8 mouse cellular contexts compared by ENCODE assay signal in the genomic region with DNA sequence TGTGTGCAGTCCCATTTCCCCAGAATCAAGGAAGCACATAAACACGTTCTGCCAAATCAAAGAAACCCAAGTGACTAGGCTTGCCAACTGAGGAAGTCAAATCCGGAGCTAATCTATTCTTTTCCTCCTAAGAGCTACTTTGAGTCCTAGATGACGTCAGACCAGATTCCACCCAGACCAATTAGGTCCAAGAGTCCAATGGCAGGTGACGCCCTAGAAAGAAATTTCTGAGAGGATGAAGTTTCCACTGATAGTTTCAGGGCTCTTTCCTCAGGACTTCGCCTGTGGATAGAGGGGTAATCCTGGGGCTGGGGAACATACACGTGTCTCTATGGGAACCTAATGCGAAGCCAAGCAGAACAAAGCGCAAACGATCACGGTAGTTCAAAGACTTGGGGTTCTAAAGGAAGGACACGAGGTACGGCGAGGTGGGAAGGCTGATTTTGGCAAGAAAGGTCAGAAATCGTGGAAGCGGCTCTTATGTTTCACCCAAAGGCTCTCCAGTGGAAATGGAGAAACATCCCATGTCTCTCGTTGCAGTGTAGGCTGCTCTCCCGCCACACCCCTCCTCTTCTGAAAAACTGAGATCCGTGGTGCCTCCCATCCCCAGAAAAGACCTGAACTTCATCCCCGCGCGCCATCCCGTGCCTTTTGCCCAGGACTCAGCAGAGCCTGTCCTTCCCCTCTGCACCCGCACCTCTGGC. TPM values are rescaled to one million over a fixed set of nuclear protein-coding genes. Genes with fewer than 3 reads are reported as not detected.
A peak's percentile ranks its signal among the peaks of the same experiment; 100 is the strongest.
DNase-seq lines count a peak whose midpoint lies in the region; ATAC-seq lines count a peak whose summit lies in the region.

No protein-coding gene starts in this region.

- H3K9ac ChIP-seq in embryonic facial prominence, embryonic 11.5 days (replicated peaks; ENCODE audit: low read length) = peak overlapping the region; percentile 87
- H3K9ac ChIP-seq in midbrain, embryonic 14.5 days (replicated peaks; ENCODE audit: low read length) = peak overlapping the region; percentile 78

- H3K4me2 ChIP-seq in embryonic facial prominence, embryonic 11.5 days (ENCODE audit: low read depth, low read length) = peak overlapping the region; percentile 64
- H3K4me2 ChIP-seq in midbrain, embryonic 14.5 days (ENCODE audit: low read length) = peak overlapping the region; percentile 67

- DNase-seq in 3134 (ENCODE audit: extremely low read depth, insufficient read length, low spot score) = peak; percentile 55
- peak; percentile 68 for DNase-seq in CD4-positive helper T cell, adult 2 months (ENCODE audit: low read depth, low spot score)
- DNase-seq in embryonic facial prominence, embryonic 11.5 days (ENCODE audit: low spot score) = peak; percentile 75
- peak; percentile 29 for DNase-seq in heart, postnatal 25 days (ENCODE audit: low spot score)
- peak; percentile 29 to 54 for DNase-seq in kidney, postnatal 4 days
- peak; percentile 57 for DNase-seq in midbrain, embryonic 14.5 days
- no peak for DNase-seq in frontal cortex, postnatal 25 days (ENCODE audit: low spot score in 2 of 2)
- no peak for DNase-seq in spleen, postnatal 4 days (ENCODE audit: low spot score in 2 of 2)

- H3K27me3 ChIP-seq in embryonic facial prominence, embryonic 11.5 days (ENCODE audit: control insufficient read depth, insufficient read depth, low read length) = no peaks in the 10 kb centered on the region
- H3K27me3 ChIP-seq in midbrain, embryonic 14.5 days (ENCODE audit: control insufficient read depth, insufficient read depth, low read length) = no peaks in the 10 kb centered on the region

- peak overlapping the region; percentile 75 for H3K27ac ChIP-seq in embryonic facial prominence, embryonic 11.5 days (replicated peaks; ENCODE audit: low read depth, low read length)
- peak overlapping the region; percentile 86 for H3K27ac ChIP-seq in midbrain, embryonic 14.5 days (replicated peaks; ENCODE audit: low read depth, low read length)

- ATAC-seq in embryonic facial prominence, embryonic 11.5 days (replicated peaks; ENCODE audit: insufficient number of reproducible peaks, low FRiP score, low TSS enrichment, low read depth) = no peak; the same call in 1 of the 2 replicates
- ATAC-seq in midbrain, embryonic 14.5 days (ENCODE audit: low FRiP score, low TSS enrichment) = no peak; the same call in 1 of the 2 replicates

- intact Hi-C loops in heart, postnatal 25 days (cut with DNase I) = no loop called here

- no peaks in the 10 kb centered on the region for H3K9me3 ChIP-seq in embryonic facial prominence, embryonic 11.5 days (replicated peaks; ENCODE audit: control insufficient read depth, low read length)
- no peaks in the 10 kb centered on the region for H3K9me3 ChIP-seq in midbrain, embryonic 14.5 days (ENCODE audit: control insufficient read depth, low read length)

- H3K4me1 ChIP-seq in embryonic facial prominence, embryonic 11.5 days (ENCODE audit: control insufficient read depth, insufficient read depth, low read length) = no peaks in the 10 kb centered on the region; the same call in 1 of the 2 replicates
- peaks cover 22% of the 10 kb centered on the region for H3K4me1 ChIP-seq in midbrain, embryonic 14.5 days (ENCODE audit: control insufficient read depth, insufficient read depth, low read length)

- H3K36me3 ChIP-seq in embryonic facial prominence, embryonic 11.5 days (replicated peaks; ENCODE audit: control insufficient read depth, insufficient read depth, low read depth, low read length) = no peaks in the 10 kb centered on the region
- peaks cover 26% of the 10 kb centered on the region for H3K36me3 ChIP-seq in midbrain, embryonic 14.5 days (ENCODE audit: control insufficient read depth, insufficient read depth, low read length)

- WGBS in embryonic facial prominence, embryonic 11.5 days = under 1% methylated on average over 23 of the region's 23 CpGs
- under 1% methylated on average over 23 of the region's 23 CpGs for WGBS in midbrain, embryonic 14.5 days

- H3K4me3 ChIP-seq in embryonic facial prominence, embryonic 11.5 days (ENCODE audit: low read depth, low read length) = peak overlapping the region; percentile 83
- peak overlapping the region; percentile 78 for H3K4me3 ChIP-seq in midbrain, embryonic 14.5 days (replicated peaks; ENCODE audit: low read depth, low read length)

RNA-seq across cellular contexts. Expression of a gene that starts 0.6 kb away (rescaled TPM):
- polyA plus RNA-seq in embryonic facial prominence, embryonic 11.5 days (2014; fragmentation: Nextera tagmentation; extraction: Ambion mirVana) = 91.6 and 91.9 TPM in 2 replicates
- 10 to 100 TPM; 39.1 to 41.9 TPM for total RNA-seq in heart, postnatal 25 days (2021)
- 51.7 and 58.4 TPM in 2 replicates for polyA plus RNA-seq in midbrain, embryonic 14.5 days (2014; fragmentation: Nextera tagmentation; extraction: Ambion mirVana)

RNA-seq across cellular contexts. Expression of a gene that starts 0.6 kb away (rescaled TPM):
- polyA plus RNA-seq in embryonic facial prominence, embryonic 11.5 days (2014; fragmentation: Nextera tagmentation; extraction: Ambion mirVana) = 125 and 138 TPM in 2 replicates
- 10 to 100 TPM; 39.0 to 45.5 TPM for total RNA-seq in heart, postnatal 25 days (2021)
- 133 and 135 TPM in 2 replicates for polyA plus RNA-seq in midbrain, embryonic 14.5 days (2014; fragmentation: Nextera tagmentation; extraction: Ambion mirVana)

RNA-seq across cellular contexts. Expression of a gene that starts 15.0 kb away (rescaled TPM):
- 73.7 and 76.3 TPM in 2 replicates for polyA plus RNA-seq in embryonic facial prominence, embryonic 11.5 days (2014; fragmentation: Nextera tagmentation; extraction: Ambion mirVana)
- 1 to 10 TPM; 5.3 to 5.5 TPM for total RNA-seq in heart, postnatal 25 days (2021)
- 32.0 and 32.8 TPM in 2 replicates for polyA plus RNA-seq in midbrain, embryonic 14.5 days (2014; fragmentation: Nextera tagmentation; extraction: Ambion mirVana)

RNA-seq across cellular contexts. Expression of a gene that starts 23.5 kb away (rescaled TPM):
- 159 and 161 TPM in 2 replicates for polyA plus RNA-seq in embryonic facial prominence, embryonic 11.5 days (2014; fragmentation: Nextera tagmentation; extraction: Ambion mirVana)
- total RNA-seq in heart, postnatal 25 days (2021) = 100 to 1,000 TPM; 152 to 154 TPM
- polyA plus RNA-seq in midbrain, embryonic 14.5 days (2014; fragmentation: Nextera tagmentation; extraction: Ambion mirVana) = 165 and 171 TPM in 2 replicates

RNA-seq across cellular contexts. Expression of a gene that starts 23.6 kb away (rescaled TPM):
- 66.4 and 70.1 TPM in 2 replicates for polyA plus RNA-seq in embryonic facial prominence, embryonic 11.5 days (2014; fragmentation: Nextera tagmentation; extraction: Ambion mirVana)
- 10 to 100 TPM; 10.5 to 10.8 TPM for total RNA-seq in heart, postnatal 25 days (2021)
- 104 and 108 TPM in 2 replicates for polyA plus RNA-seq in midbrain, embryonic 14.5 days (2014; fragmentation: Nextera tagmentation; extraction: Ambion mirVana)

Comparison
In these comparisons a context has a peak if more than half of its experiments do, and no peak if none do; other contexts are left out.
1. DNase-seq: peak in 3134 (single experiment), CD4-positive helper T cell, adult 2 months (single experiment), embryonic facial prominence, embryonic 11.5 days (single experiment), heart, postnatal 25 days (single experiment), kidney, postnatal 4 days (2 of 2) and midbrain, embryonic 14.5 days (single experiment); none in frontal cortex, postnatal 25 days (0 of 2) and spleen, postnatal 4 days (0 of 2).